Mouse (Mus musculus) C2C12 (cell line): ENCODE data around the gene Rabgap1. TPM values are rescaled to one million over a fixed set of nuclear protein-coding genes. Genes with fewer than 3 reads are reported as not detected.

ENCODE experiments used
- H3K27me3 ChIP-seq: one replicate; pipeline ENCODE4 v1.6.1; 2011; ENCODE audit not compliant: control insufficient read depth, insufficient read depth, insufficient read length
- H3K36me3 ChIP-seq: one replicate; pipeline ENCODE4 v1.6.1; 2011; ENCODE audit not compliant: control insufficient read depth, insufficient read depth
- H3K4me3 ChIP-seq: one replicate; pipeline ENCODE4 v1.5.1; 2011; ENCODE audit warnings: mild to moderate bottlenecking, control low read depth; ENCODE audit not compliant: poor library complexity, insufficient read depth, severe bottlenecking
- H3K79me2 ChIP-seq: one replicate; pipeline ENCODE4 v1.6.1; 2011; ENCODE audit not compliant: control insufficient read depth, insufficient read depth
- H3K79me3 ChIP-seq: one replicate; pipeline ENCODE4 v1.6.1; 2011; ENCODE audit warnings: low read depth, control low read depth
- H3ac ChIP-seq: one replicate; pipeline ENCODE3; 2011; ENCODE audit warnings: low read depth; ENCODE audit not compliant: control insufficient read depth, insufficient read length
- CEBPB ChIP-seq: IDR thresholded peaks from one replicate; pipeline ENCODE4 v1.6.1; 2011; ENCODE audit warnings: low read depth, mild to moderate bottlenecking, control low read depth, moderate library complexity
- CTCF ChIP-seq: IDR thresholded peaks from one replicate; pipeline ENCODE4 v1.5.1; 2011; ENCODE audit not compliant: control insufficient read depth, insufficient read depth, insufficient read length
- FOSL1 ChIP-seq: IDR thresholded peaks from one replicate; pipeline ENCODE4 v1.8.0; 2011; ENCODE audit warnings: mild to moderate bottlenecking, low read length; ENCODE audit not compliant: poor library complexity, insufficient read depth, severe bottlenecking
- MAX ChIP-seq: IDR thresholded peaks from one replicate; pipeline ENCODE4 v1.6.1; 2011; ENCODE audit warnings: mild to moderate bottlenecking, control low read depth
- MYOD1 ChIP-seq: IDR thresholded peaks from one replicate; pipeline ENCODE4 v1.6.1; 2011; ENCODE audit warnings: low read depth; ENCODE audit not compliant: control insufficient read depth, insufficient read length
- MYOG ChIP-seq: IDR thresholded peaks from one replicate; pipeline ENCODE4 v1.6.1; 2011; ENCODE audit not compliant: control insufficient read depth, insufficient read length; ENCODE audit errors: extremely low read depth
- USF1 ChIP-seq: IDR thresholded peaks from one replicate; pipeline ENCODE4 v1.6.1; 2011; ENCODE audit warnings: low read depth, mild to moderate bottlenecking, control low read depth, moderate library complexity
- polyA plus RNA-seq: library from polyadenylated mRNA; unstranded; fragments of >200 nt; fragmentation: generic; extraction: Trizol; gene quantifications from one replicate; pipeline ENCODE4 v1.2.1, GENCODE M21; 2012; ENCODE audit warnings: missing spikeins

Rabgap1 gene
- polyA plus RNA-seq, 1 experiment: 9.5 TPM

GRCm38 (mm10) chr2:37518561-37519285 lies 75.6 kb downstream of the Rabgap1 start:
- TF ChIP-seq CTCF: no peak
- no peak overlapping the region for H3K4me3 ChIP-seq
- H3K27me3 ChIP-seq: no peaks in the 10 kb centered on the region
- H3K79me2 ChIP-seq: no peaks in the 10 kb centered on the region
- no peak overlapping the region for H3ac ChIP-seq
- H3K79me3 ChIP-seq: no peaks in the 10 kb centered on the region
- H3K36me3 ChIP-seq: peaks cover 27% of the 10 kb centered on the region

GRCm38 (mm10) chr2:37519286-37519640 lies 76.2 kb downstream of the Rabgap1 start:
- no peak overlapping the region for H3ac ChIP-seq
- no peaks in the 10 kb centered on the region for H3K79me3 ChIP-seq
- H3K4me3 ChIP-seq: no peak overlapping the region
- no peaks in the 10 kb centered on the region for H3K27me3 ChIP-seq
- TF ChIP-seq FOSL1: no peak
- no peak for TF ChIP-seq MYOD1
- no peak for TF ChIP-seq CEBPB
- TF ChIP-seq CTCF: no peak
- no peak for TF ChIP-seq MYOG
- no peak for TF ChIP-seq USF1
- no peak for TF ChIP-seq MAX
- H3K36me3 ChIP-seq: peaks cover 23% of the 10 kb centered on the region
- no peaks in the 10 kb centered on the region for H3K79me2 ChIP-seq

- no peak for TF ChIP-seq CTCF
- no peak for TF ChIP-seq FOSL1
- TF ChIP-seq MYOD1: no peak
- TF ChIP-seq CEBPB: no peak
- TF ChIP-seq MYOG: no peak
- TF ChIP-seq USF1: no peak
- TF ChIP-seq MAX: no peak
- Histone ChIP-seq H3K36me3 (peaks cover 3% of the 10 kb centered on the region), H3K79me3 (no peaks in the 10 kb centered on the region), H3ac (no peak overlapping the region), H3K79me2 (no peaks in the 10 kb centered on the region), H3K27me3 (no peaks in the 10 kb centered on the region), H3K4me3 (no peak overlapping the region)
Measured at GRCm38 (mm10) chr2:37527587-37527986, 84.5 kb downstream of the Rabgap1 start.

- Histone ChIP-seq H3K79me2 (no peaks in the 10 kb centered on the region), H3K27me3 (no peaks in the 10 kb centered on the region), H3K36me3 (peaks cover 21% of the 10 kb centered on the region), H3K79me3 (no peaks in the 10 kb centered on the region), H3ac (no peak overlapping the region), H3K4me3 (no peak overlapping the region)
- TF ChIP-seq MYOG: no peak
- no peak for TF ChIP-seq MAX
- TF ChIP-seq CEBPB: no peak
- no peak for TF ChIP-seq CTCF
- TF ChIP-seq FOSL1: no peak
- no peak for TF ChIP-seq USF1
- no peak for TF ChIP-seq MYOD1
Measured at GRCm38 (mm10) chr2:37529397-37529796, 86.3 kb downstream of the Rabgap1 start.

GRCm38 (mm10) chr2:37530766-37531165 lies 87.7 kb downstream of the Rabgap1 start:
- no peaks in the 10 kb centered on the region for H3K79me3 ChIP-seq
- H3K27me3 ChIP-seq: no peaks in the 10 kb centered on the region
- no peak overlapping the region for H3ac ChIP-seq
- H3K79me2 ChIP-seq: no peaks in the 10 kb centered on the region
- H3K4me3 ChIP-seq: no peak overlapping the region
- peaks cover 30% of the 10 kb centered on the region for H3K36me3 ChIP-seq
- TF ChIP-seq MYOD1 (no peak), MYOG (no peak), MAX (no peak), CEBPB (no peak), USF1 (no peak), CTCF (no peak), FOSL1 (no peak)

GRCm38 (mm10) chr2:37531639-37532038 lies 88.6 kb downstream of the Rabgap1 start:
- Histone ChIP-seq H3K36me3 (peaks cover 34% of the 10 kb centered on the region), H3K79me2 (no peaks in the 10 kb centered on the region), H3ac (no peak overlapping the region), H3K4me3 (no peak overlapping the region), H3K27me3 (no peaks in the 10 kb centered on the region), H3K79me3 (no peaks in the 10 kb centered on the region)
- no peak for TF ChIP-seq CEBPB
- TF ChIP-seq CTCF: no peak
- no peak for TF ChIP-seq MYOG
- TF ChIP-seq FOSL1: no peak
- TF ChIP-seq MAX: no peak
- TF ChIP-seq MYOD1: no peak
- no peak for TF ChIP-seq USF1
